Mouse (Mus musculus) cortical plate, adult 2 months (tissue): Measurements from ENCODE around the gene Hyal3.

Experiments used
- CTCF ChIP-seq: fragments of 200-500 bp; IDR thresholded peaks from 2 replicates; pipeline ENCODE4 v1.5.1; 2011; ENCODE audit warnings: mild to moderate bottlenecking, control low read depth, low read length; ENCODE audit not compliant: insufficient read depth; ENCODE audit errors: extremely low read depth
- POLR2A ChIP-seq: fragments of 200-500 bp; IDR thresholded peaks from 2 replicates; pipeline ENCODE4 v1.6.1; 2011; ENCODE audit warnings: mild to moderate bottlenecking, low read length, control low read depth; ENCODE audit not compliant: insufficient read depth; ENCODE audit errors: extremely low read depth

DNA sequence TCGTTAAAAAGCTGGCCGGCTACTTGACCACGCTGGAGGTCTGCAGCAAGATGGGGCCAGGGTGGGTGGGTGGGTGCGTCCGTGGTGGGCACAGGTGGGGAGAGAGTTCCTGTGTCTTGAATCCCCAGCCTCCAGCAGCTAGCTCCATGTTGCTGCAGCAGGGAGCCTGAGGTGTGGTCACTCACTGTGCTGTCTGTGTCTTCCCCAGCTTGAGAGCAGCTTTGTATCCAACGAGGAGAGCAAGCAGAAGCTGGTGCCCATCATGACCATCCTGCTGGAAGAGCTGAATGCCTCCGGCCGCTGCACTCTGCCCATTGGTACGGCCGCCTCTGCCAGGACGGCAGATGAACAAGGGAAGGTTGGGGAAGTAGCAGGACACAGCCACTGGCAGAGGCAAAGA is 37.3 kb upstream of the Hyal3 start:
- TF ChIP-seq POLR2A = no peak
- TF ChIP-seq CTCF = no peak
